Mouse (Mus musculus) stomach, postnatal 0 days (tissue): ENCODE results near the gene Fam189a1. TPM values are rescaled to one million over a fixed set of nuclear protein-coding genes. Genes with fewer than 3 reads are reported as not detected.

ENCODE experiments used
- ATAC-seq: fragments of 200-750 bp; cut with Nextera tagmentation; 2 replicates; pipeline ENCODE4 v1.8.0; 2017; ENCODE audit not compliant: low FRiP score, low TSS enrichment
- DNase-seq: peaks from one replicate; pipeline ENCODE4 v3.0.0-alpha.2; 2016; ENCODE audit warnings: low spot score
- H3K27ac ChIP-seq: fragments of 300-500 bp; sonication (generic); replicated peaks from 2 replicates; pipeline ENCODE4 v1.5.1; 2014; ENCODE audit warnings: mild to moderate bottlenecking, control low read depth
- H3K27me3 ChIP-seq: fragments of 300-500 bp; sonication (generic); 2 replicates; pipeline ENCODE4 v1.6.1; 2014; ENCODE audit warnings: low read length; ENCODE audit not compliant: control insufficient read depth, insufficient read depth
- H3K36me3 ChIP-seq: fragments of 300-500 bp; sonication (generic); 2 replicates; pipeline ENCODE4 v1.6.1; 2014; ENCODE audit warnings: low read length, mixed read lengths; ENCODE audit not compliant: control insufficient read depth, insufficient read depth
- H3K4me1 ChIP-seq: fragments of 300-500 bp; sonication (generic); replicated peaks from 2 replicates; pipeline ENCODE4 v1.6.1; 2014; ENCODE audit warnings: antibody characterized with exemption; ENCODE audit not compliant: control insufficient read depth, insufficient read depth
- H3K4me2 ChIP-seq: fragments of 300-500 bp; sonication (generic); replicated peaks from 2 replicates; pipeline ENCODE4 v1.6.1; 2014; ENCODE audit warnings: low read depth, mild to moderate bottlenecking, control low read depth, moderate library complexity
- H3K4me3 ChIP-seq: fragments of 300-500 bp; sonication (generic); 2 replicates; pipeline ENCODE4 v1.5.1; 2014; ENCODE audit warnings: low read depth, low read length, control low read depth
- H3K9ac ChIP-seq: fragments of 300-500 bp; sonication (generic); 2 replicates; pipeline ENCODE4 v1.6.1; 2014; ENCODE audit warnings: mild to moderate bottlenecking, low read length, control low read depth, mixed read lengths
- H3K9me3 ChIP-seq: fragments of 300-500 bp; sonication (generic); 2 replicates; pipeline ENCODE4 v1.6.1; 2016; ENCODE audit warnings: low read length; ENCODE audit not compliant: control insufficient read depth
- CTCF ChIP-seq: IDR thresholded peaks from 2 replicates; pipeline ENCODE4 v1.5.1; 2016; ENCODE audit warnings: antibody characterized with exemption, low read depth, mild to moderate bottlenecking, moderate library complexity
- EP300 ChIP-seq: optimal IDR thresholded peaks from 2 replicates; pipeline ENCODE3; 2016; ENCODE audit warnings: antibody characterized with exemption
- WGBS: fragments of 180-500 bp; shearing (Covaris S2); extraction: QIAGEN DNeasy Blood & Tissue Kit; methylation state at CpG from one replicate; pipeline ENCODE4 v1.1.7; 2014; 5-methylcytosine and 5-hydroxymethylcytosine counted together
- polyA plus RNA-seq: library from polyadenylated mRNA; unstranded; fragments of >200 nt; fragmentation: Nextera tagmentation; extraction: Ambion mirVana; gene quantifications from 2 replicates; pipeline ENCODE4 v1.2.1, GENCODE M21; 2015

Fam189a1 gene
- polyA plus RNA-seq, 1 experiment from 2014 or later: 0.25 TPM

DNA sequence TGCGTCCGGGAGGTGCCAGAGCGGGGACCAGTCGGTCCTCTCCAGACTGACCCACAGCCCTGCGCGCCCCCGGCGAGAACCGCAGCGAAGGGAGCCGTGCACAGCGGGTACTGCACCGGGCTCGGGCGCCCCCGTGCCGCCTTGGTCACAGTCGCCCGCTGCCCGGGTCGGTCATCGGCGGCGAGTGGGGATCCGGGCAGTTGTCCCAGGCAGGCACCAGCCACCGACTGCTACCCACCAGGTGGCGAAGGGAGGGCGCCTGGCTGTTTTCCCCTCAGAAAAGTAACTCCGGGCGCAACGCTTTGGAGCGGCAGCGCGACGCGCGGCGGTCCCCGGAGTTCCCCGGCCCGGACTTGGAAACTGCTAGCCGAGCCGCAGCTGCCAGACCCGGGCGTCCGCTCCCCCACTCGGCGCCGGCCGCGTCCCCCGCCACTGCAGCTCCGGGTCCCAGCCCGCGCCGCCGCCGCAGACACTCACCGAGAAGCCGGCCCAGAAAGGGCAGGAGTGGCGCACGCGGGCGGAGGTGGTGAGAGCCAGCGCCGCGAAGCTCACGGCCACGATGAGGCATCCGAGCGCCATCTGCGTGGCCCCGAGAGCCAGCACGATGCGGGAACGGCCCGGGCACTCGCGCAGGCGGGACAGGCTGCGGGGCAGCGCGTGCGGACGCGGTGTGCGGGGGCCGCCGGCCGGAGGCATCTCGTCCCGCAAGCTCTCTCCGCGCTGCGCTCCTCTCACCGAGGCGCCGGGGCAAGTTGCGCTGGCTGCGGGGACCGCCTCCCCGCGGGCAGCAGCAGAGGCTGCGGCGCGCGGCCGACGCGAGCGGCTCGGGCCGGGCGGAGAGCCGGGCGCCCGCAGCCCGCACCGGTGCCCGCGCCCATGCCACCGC is 499 bp downstream of the Fam189a1 start:
- Histone ChIP-seq H3K4me2 (peak overlapping the region; percentile 93), H3K4me1 (no peaks in the 10 kb centered on the region; the same call in 1 of the 2 replicates), H3K9ac (no peak overlapping the region; the same call in 1 of the 2 replicates), H3K27ac (no peak overlapping the region), H3K4me3 (peak overlapping the region; percentile 53), H3K27me3 (peaks cover 8% of the 10 kb centered on the region; the same call in 1 of the 2 replicates), H3K9me3 (no peaks in the 10 kb centered on the region), H3K36me3 (no peaks in the 10 kb centered on the region)
- DNase-seq (peak; percentile 43), ATAC-seq (peak; percentile 65)
- TF ChIP-seq EP300: no peak
- no peak for TF ChIP-seq CTCF
- WGBS: under 1% methylated on average over 105 of the region's 122 CpGs

- no peak for ATAC-seq
- Histone ChIP-seq H3K27me3 (peaks cover 8% of the 10 kb centered on the region; the same call in 1 of the 2 replicates), H3K4me2 (no peak overlapping the region), H3K4me3 (no peak overlapping the region), H3K4me1 (no peaks in the 10 kb centered on the region; the same call in 1 of the 2 replicates), H3K27ac (no peak overlapping the region), H3K9me3 (no peaks in the 10 kb centered on the region), H3K9ac (no peak overlapping the region), H3K36me3 (no peaks in the 10 kb centered on the region)
- 15% methylated on average over 7 of the region's 7 CpGs for WGBS
- DNase-seq: no peak
- 0 out of 2 replicates have a peak, but pooled peaks have one; percentile 2 for TF ChIP-seq CTCF
- TF ChIP-seq EP300: no peak
Observed at GRCm38 (mm10) chr7:65154576-65154975, 1.8 kb downstream of the Fam189a1 start.

GRCm38 (mm10) chr7:65153846-65154245 is 2.5 kb downstream of the Fam189a1 start:
- Histone ChIP-seq H3K9me3 (no peaks in the 10 kb centered on the region), H3K4me3 (no peak overlapping the region), H3K27ac (no peak overlapping the region), H3K4me2 (no peak overlapping the region), H3K36me3 (no peaks in the 10 kb centered on the region), H3K27me3 (peaks cover 8% of the 10 kb centered on the region; the same call in 1 of the 2 replicates), H3K4me1 (no peaks in the 10 kb centered on the region; the same call in 1 of the 2 replicates), H3K9ac (no peak overlapping the region)
- 76% methylated on average over 7 of the region's 7 CpGs for WGBS
- DNase-seq (no peak), ATAC-seq (no peak)
- no peak for TF ChIP-seq EP300
- no peak for TF ChIP-seq CTCF

DNA sequence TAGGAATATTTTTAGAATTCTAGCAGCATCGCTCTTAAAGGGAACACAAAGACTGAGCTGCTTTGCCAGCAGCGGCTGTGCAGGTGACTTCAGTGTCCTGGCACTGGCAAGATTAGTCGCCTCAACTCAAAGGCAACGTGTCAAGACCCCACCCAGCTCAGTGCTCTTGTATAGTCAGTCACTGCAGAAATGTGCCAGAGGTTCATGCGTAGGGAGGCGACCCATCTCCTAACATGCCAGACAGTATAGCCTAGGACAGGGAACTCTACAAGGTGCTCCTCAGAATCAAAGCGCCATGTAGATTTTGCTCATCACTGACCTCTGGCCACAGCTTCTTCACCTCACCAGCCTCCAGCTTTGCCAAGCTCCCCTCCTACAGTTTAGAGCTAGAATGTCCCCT is 4.8 kb downstream of the Fam189a1 start:
- ATAC-seq (no peak), DNase-seq (no peak)
- no peak overlapping the region for H3K27ac ChIP-seq
- H3K36me3 ChIP-seq: no peaks in the 10 kb centered on the region
- H3K4me1 ChIP-seq: no peaks in the 10 kb centered on the region; the same call in 1 of the 2 replicates
- 88% methylated on average over 7 of the region's 7 CpGs for WGBS
- no peak overlapping the region for H3K9ac ChIP-seq
- no peak overlapping the region for H3K4me2 ChIP-seq
- peaks cover 8% of the 10 kb centered on the region; the same call in 1 of the 2 replicates for H3K27me3 ChIP-seq
- H3K4me3 ChIP-seq: no peak overlapping the region
- H3K9me3 ChIP-seq: no peaks in the 10 kb centered on the region
- TF ChIP-seq EP300: no peak
- no peak for TF ChIP-seq CTCF

GRCm38 (mm10) chr7:65149040-65149439 is 7.3 kb downstream of the Fam189a1 start:
- Histone ChIP-seq H3K9me3 (no peaks in the 10 kb centered on the region), H3K27me3 (no peaks in the 10 kb centered on the region), H3K4me1 (no peaks in the 10 kb centered on the region), H3K4me2 (no peak overlapping the region), H3K27ac (no peak overlapping the region), H3K9ac (no peak overlapping the region), H3K36me3 (no peaks in the 10 kb centered on the region), H3K4me3 (no peak overlapping the region)
- no peak for TF ChIP-seq CTCF
- no peak for TF ChIP-seq EP300
- ATAC-seq: no peak
- 88% methylated on average over 9 of the region's 9 CpGs for WGBS
- DNase-seq: no peak

GRCm38 (mm10) chr7:65144881-65145280 is 11.5 kb downstream of the Fam189a1 start:
- H3K27me3 ChIP-seq: no peaks in the 10 kb centered on the region
- DNase-seq (no peak), ATAC-seq (no peak)
- no peak overlapping the region for H3K27ac ChIP-seq
- H3K36me3 ChIP-seq: no peaks in the 10 kb centered on the region
- H3K4me2 ChIP-seq: no peak overlapping the region
- TF ChIP-seq EP300 (no peak), CTCF (no peak)
- no peaks in the 10 kb centered on the region for H3K4me1 ChIP-seq
- no peak overlapping the region for H3K4me3 ChIP-seq
- 48% methylated on average over 6 of the region's 6 CpGs for WGBS
- H3K9me3 ChIP-seq: no peaks in the 10 kb centered on the region
- no peak overlapping the region for H3K9ac ChIP-seq
